Mouse (Mus musculus) heart, postnatal 0 days (tissue): ENCODE results near the gene Rfng.

Experiments used
- CTCF ChIP-seq: IDR thresholded peaks from 2 replicates; pipeline ENCODE4 v1.5.1; 2016; ENCODE audit warnings: antibody characterized with exemption, control low read depth, low read depth
- EP300 ChIP-seq: IDR thresholded peaks from 2 replicates; pipeline ENCODE4 v1.6.1; 2016; ENCODE audit warnings: antibody characterized with exemption, low read depth

DNA sequence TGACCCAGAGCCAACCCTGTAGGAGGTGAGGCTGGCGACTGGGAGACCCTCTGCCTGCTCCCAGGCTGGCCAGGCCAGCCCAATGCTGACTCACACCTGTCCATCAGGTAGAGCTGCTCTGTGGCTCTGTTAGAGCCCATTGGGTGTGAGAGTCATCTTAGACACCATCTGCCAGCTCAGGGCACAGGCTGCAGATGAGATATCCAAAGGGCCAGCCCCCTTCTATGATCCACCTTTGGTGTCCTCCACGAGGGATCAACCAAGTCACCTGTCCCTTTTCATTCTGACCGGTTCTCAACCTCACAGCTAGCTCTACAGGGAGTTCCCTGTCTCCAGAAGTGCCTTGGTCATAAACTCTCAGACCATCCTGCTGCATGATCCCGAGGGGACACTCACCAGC lies 38.3 kb upstream of the Rfng start:
- TF ChIP-seq CTCF (no peak), EP300 (no peak)
